Mouse (Mus musculus): ENCODE results near the gene Pald1.

GRCm38 (mm10) chr10:61300996-61301395 is 82.3 kb downstream of the Pald1 start:
- no peak for TF ChIP-seq CTCF (IDR thresholded peaks at IDR 0.05; ENCODE audit: control insufficient read depth, insufficient read depth, insufficient read length)
- TF ChIP-seq MYOG (IDR thresholded peaks at IDR 0.05; ENCODE audit: control insufficient read depth, extremely low read depth, insufficient read length): no peak
- no peak for TF ChIP-seq USF1 (IDR thresholded peaks at IDR 0.05; ENCODE audit: low read depth)
- no peak for TF ChIP-seq CEBPB (IDR thresholded peaks at IDR 0.05; ENCODE audit: low read depth)
